Mouse (Mus musculus) liver, embryonic 13.5 days (tissue): ENCODE measurements around the gene Gm3468. TPM values are rescaled to one million over a fixed set of nuclear protein-coding genes. Genes with fewer than 3 reads are reported as not detected.
"Not testable (repeated sequence)": the region's sequence is repeated elsewhere in the genome, so short reads cannot be mapped to it uniquely, and the experiment has no call there.

ENCODE experiments used
- ATAC-seq: fragments of 200-750 bp; cut with Nextera tagmentation; 2 replicates; pipeline ENCODE4 v1.8.0; 2017; ENCODE audit warnings: low read depth, mild to moderate bottlenecking, moderate number of reproducible peaks, moderate library complexity
- DNase-seq: peaks from one replicate; pipeline ENCODE4 v3.0.0; 2022
- H3K27ac ChIP-seq: fragments of 300-500 bp; sonication (generic); 2 replicates; pipeline ENCODE4 v1.5.1; 2015; ENCODE audit warnings: moderate library complexity, mild to moderate bottlenecking, inconsistent platforms
- H3K27me3 ChIP-seq: fragments of 300-500 bp; sonication (generic); 2 replicates; pipeline ENCODE4 v1.6.1; 2015; ENCODE audit warnings: mild to moderate bottlenecking, inconsistent platforms
- H3K36me3 ChIP-seq: fragments of 300-500 bp; sonication (generic); 2 replicates; pipeline ENCODE4 v1.6.1; 2015; ENCODE audit warnings: mild to moderate bottlenecking, inconsistent platforms
- H3K4me1 ChIP-seq: fragments of 300-500 bp; sonication (generic); replicated peaks from 2 replicates; pipeline ENCODE4 v1.6.1; 2015; ENCODE audit warnings: inconsistent platforms
- H3K4me2 ChIP-seq: fragments of 300-500 bp; sonication (generic); 2 replicates; pipeline ENCODE4 v1.6.1; 2015; ENCODE audit warnings: inconsistent platforms, mild to moderate bottlenecking, moderate library complexity
- H3K4me3 ChIP-seq: fragments of 300-500 bp; sonication (generic); replicated peaks from 2 replicates; pipeline ENCODE4 v1.5.1; 2015; ENCODE audit warnings: mild to moderate bottlenecking, inconsistent platforms
- H3K9ac ChIP-seq: fragments of 300-500 bp; sonication (generic); 2 replicates; pipeline ENCODE4 v1.6.1; 2015; ENCODE audit warnings: mild to moderate bottlenecking, inconsistent platforms
- H3K9me3 ChIP-seq: fragments of 300-500 bp; sonication (generic); replicated peaks from 2 replicates; pipeline ENCODE4 v1.6.1; 2016; ENCODE audit warnings: inconsistent platforms
- WGBS: fragments of 180-500 bp; shearing (Covaris S2); methylation state at CpG from one replicate; pipeline ENCODE4 v1.1.7; 2015; ENCODE audit not compliant: insufficient replicate concordance; 5-methylcytosine and 5-hydroxymethylcytosine counted together
- polyA plus RNA-seq: library from polyadenylated mRNA; unstranded; fragments of >200 nt; fragmentation: Nextera tagmentation; extraction: Ambion mirVana; gene quantifications from 2 replicates; pipeline ENCODE4 v1.2.1, GENCODE M21; 2015

The Gm3468 gene
- polyA plus RNA-seq, result 0.08 and 0.09 TPM in 2 replicates

- H3K9me3 ChIP-seq, ATAC-seq, H3K36me3 ChIP-seq, H3K27ac ChIP-seq, H3K4me1 ChIP-seq, DNase-seq, H3K9ac ChIP-seq, H3K27me3 ChIP-seq: not testable (repeated sequence)
- Histone ChIP-seq H3K4me3 (peak within 1 kb of the TSS; percentile 14; the same call in 1 of the 2 replicates), H3K4me2 (peak within 1 kb of the TSS; percentile 43)
- 2% methylated on average over 37 of the region's 51 CpGs for WGBS
Observed at GRCm38 (mm10) chr14:6108272-6108925, at the start of gene Gm3468. Gene Gm3468, minus strand, starts transcription at chr14:6108665.

GRCm38 (mm10) chr14:6125707-6126106, 17.2 kb upstream of the Gm3468 start, which contains the start of gene Gm3476:
Gene Gm3476, minus strand, starts transcription at chr14:6125807.
- ATAC-seq, H3K27me3 ChIP-seq, DNase-seq, H3K4me3 ChIP-seq, H3K36me3 ChIP-seq, H3K27ac ChIP-seq, H3K4me1 ChIP-seq, H3K9me3 ChIP-seq, H3K9ac ChIP-seq, H3K4me2 ChIP-seq: not testable (repeated sequence)
- WGBS, result no CpG with 5 or more reads among the region's 1 CpGs

- not testable (repeated sequence) for DNase-seq, H3K4me1 ChIP-seq, ATAC-seq, H3K9ac ChIP-seq, H3K4me3 ChIP-seq, H3K4me2 ChIP-seq, H3K36me3 ChIP-seq, H3K27me3 ChIP-seq, H3K9me3 ChIP-seq, H3K27ac ChIP-seq
- WGBS, result 13% methylated on average over 8 of the region's 9 CpGs
Observed at GRCm38 (mm10) chr14:6107500-6107899, 965 bp downstream of the Gm3468 start.

GRCm38 (mm10) chr14:6093842-6094241, 14.6 kb downstream of the Gm3468 start, which contains the start of gene Gm8206:
Gene Gm8206, minus strand, starts transcription at chr14:6093942.
- H3K27ac ChIP-seq, H3K4me2 ChIP-seq, H3K4me1 ChIP-seq, ATAC-seq, H3K9me3 ChIP-seq, H3K9ac ChIP-seq, H3K36me3 ChIP-seq, H3K4me3 ChIP-seq, DNase-seq, H3K27me3 ChIP-seq: not testable (repeated sequence)
- WGBS, result 60% methylated on average over 2 of the region's 3 CpGs

GRCm38 (mm10) chr14:6058167-6058566, 50.3 kb downstream of the Gm3468 start, which contains the start of gene Gm6337:
Gene Gm6337, minus strand, starts transcription at chr14:6058267.
- H3K9ac ChIP-seq, ATAC-seq, H3K27me3 ChIP-seq, DNase-seq, H3K4me3 ChIP-seq, H3K27ac ChIP-seq, H3K4me2 ChIP-seq, H3K9me3 ChIP-seq, H3K36me3 ChIP-seq, H3K4me1 ChIP-seq: not testable (repeated sequence)
- 61% methylated on average over 4 of the region's 4 CpGs for WGBS

Other genes with a start within 250 kb of the Gm3468 start
- gene Gm8237, start 228.3 kb downstream of the Gm3468 start, polyA plus RNA-seq, result not detected in 2 replicates
- gene Gm3248, start 146.9 kb downstream of the Gm3468 start, polyA plus RNA-seq, result not detected in 2 replicates
- not detected in 2 replicates for gene Gm3453, start 129.5 kb downstream of the Gm3468 start, polyA plus RNA-seq
- not detected in 2 replicates for gene Gm6337, start 50.4 kb downstream of the Gm3468 start, polyA plus RNA-seq
- gene Gm8206, start 14.7 kb downstream of the Gm3468 start, polyA plus RNA-seq, result not detected in 2 replicates
- not detected in 2 replicates for gene Gm3476, start 17.1 kb upstream of the Gm3468 start, polyA plus RNA-seq
- gene Gm21560, start 110.6 kb upstream of the Gm3468 start, polyA plus RNA-seq, result not detected in 2 replicates
- not detected in 2 replicates for gene Gm3411, start 178.6 kb upstream of the Gm3468 start, polyA plus RNA-seq
- gene Gm21103, start 196.2 kb upstream of the Gm3468 start, polyA plus RNA-seq, result not detected in 2 replicates
- not detected in 2 replicates for gene Gm3618, start 235.0 kb upstream of the Gm3468 start, polyA plus RNA-seq